Mouse (Mus musculus) neural tube, embryonic 13.5 days (tissue): ENCODE measurements around the gene Oxt. TPM values are rescaled to one million over a fixed set of nuclear protein-coding genes. Genes with fewer than 3 reads are reported as not detected.

Experiments
- ATAC-seq: fragments of 200-750 bp; cut with Nextera tagmentation; 2 replicates; pipeline ENCODE4 v1.8.0; 2017; ENCODE audit warnings: low read depth, mild to moderate bottlenecking, moderate TSS enrichment, moderate library complexity
- H3K27ac ChIP-seq: fragments of 300-500 bp; sonication (generic); replicated peaks from 2 replicates; pipeline ENCODE4 v1.5.1; 2015; ENCODE audit warnings: moderate library complexity, mild to moderate bottlenecking, inconsistent platforms
- H3K27me3 ChIP-seq: fragments of 300-500 bp; sonication (generic); 2 replicates; pipeline ENCODE4 v1.6.1; 2015; ENCODE audit warnings: mild to moderate bottlenecking, inconsistent platforms
- H3K36me3 ChIP-seq: fragments of 300-500 bp; sonication (generic); 2 replicates; pipeline ENCODE4 v1.6.1; 2015; ENCODE audit warnings: mild to moderate bottlenecking, inconsistent platforms
- H3K4me1 ChIP-seq: fragments of 300-500 bp; sonication (generic); replicated peaks from 2 replicates; pipeline ENCODE4 v1.6.1; 2015; ENCODE audit warnings: inconsistent platforms
- H3K4me2 ChIP-seq: fragments of 300-500 bp; sonication (generic); 2 replicates; pipeline ENCODE4 v1.6.1; 2015; ENCODE audit warnings: inconsistent platforms, mild to moderate bottlenecking, moderate library complexity
- H3K4me3 ChIP-seq: fragments of 300-500 bp; sonication (generic); 2 replicates; pipeline ENCODE4 v1.5.1; 2015; ENCODE audit warnings: mild to moderate bottlenecking, inconsistent platforms
- H3K9ac ChIP-seq: fragments of 300-500 bp; sonication (generic); 2 replicates; pipeline ENCODE4 v1.6.1; 2015; ENCODE audit warnings: moderate library complexity, mild to moderate bottlenecking, inconsistent platforms
- H3K9me3 ChIP-seq: fragments of 300-500 bp; sonication (generic); 2 replicates; pipeline ENCODE4 v1.6.1; 2016; ENCODE audit warnings: inconsistent platforms
- WGBS: fragments of 180-500 bp; shearing (Covaris S2); methylation state at CpG from one replicate; pipeline ENCODE4 v1.1.7; 2015; 5-methylcytosine and 5-hydroxymethylcytosine counted together
- polyA plus RNA-seq: library from polyadenylated mRNA; unstranded; fragments of >200 nt; fragmentation: Nextera tagmentation; extraction: Ambion mirVana; gene quantifications from 2 replicates; pipeline ENCODE4 v1.2.1, GENCODE M21; 2015

Gene Oxt
- polyA plus RNA-seq = not detected in 2 replicates

DNA sequence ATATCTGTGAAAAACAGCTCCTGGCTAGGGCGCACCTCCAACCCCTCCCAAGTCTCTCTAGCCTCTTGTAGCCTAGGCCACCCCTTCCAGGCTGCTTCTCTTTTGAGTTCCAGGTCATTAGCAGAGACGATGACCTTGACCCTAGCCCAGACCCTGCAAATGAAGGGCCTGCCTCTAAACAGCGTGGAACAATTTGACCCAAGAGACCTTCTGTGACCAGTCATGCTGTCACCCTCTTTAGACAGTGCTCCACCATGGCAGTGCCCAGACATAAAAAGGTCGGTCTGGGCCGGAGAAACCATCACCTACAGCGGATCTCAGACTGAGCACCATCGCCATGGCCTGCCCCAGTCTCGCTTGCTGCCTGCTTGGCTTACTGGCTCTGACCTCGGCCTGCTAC lies at the start of gene Oxt:
Gene Oxt (plus strand): TSS at position 301 of the 400 bp plus-strand sequence.
- H3K4me1 ChIP-seq = peaks cover 26% of the 10 kb centered on the region
- no peak for ATAC-seq
- peaks cover 69% of the 10 kb centered on the region for H3K27me3 ChIP-seq
- no peaks in the 10 kb centered on the region for H3K9me3 ChIP-seq
- 39% methylated on average over 9 of the region's 9 CpGs for WGBS
- peak within 1 kb of the TSS; percentile 53 for H3K4me2 ChIP-seq
- H3K4me3 ChIP-seq = peak within 1 kb of the TSS; percentile 27
- H3K9ac ChIP-seq = peak within 1 kb of the TSS; percentile 54
- H3K27ac ChIP-seq = no peak within 1 kb of the TSS
- no peaks in the 10 kb centered on the region for H3K36me3 ChIP-seq

DNA sequence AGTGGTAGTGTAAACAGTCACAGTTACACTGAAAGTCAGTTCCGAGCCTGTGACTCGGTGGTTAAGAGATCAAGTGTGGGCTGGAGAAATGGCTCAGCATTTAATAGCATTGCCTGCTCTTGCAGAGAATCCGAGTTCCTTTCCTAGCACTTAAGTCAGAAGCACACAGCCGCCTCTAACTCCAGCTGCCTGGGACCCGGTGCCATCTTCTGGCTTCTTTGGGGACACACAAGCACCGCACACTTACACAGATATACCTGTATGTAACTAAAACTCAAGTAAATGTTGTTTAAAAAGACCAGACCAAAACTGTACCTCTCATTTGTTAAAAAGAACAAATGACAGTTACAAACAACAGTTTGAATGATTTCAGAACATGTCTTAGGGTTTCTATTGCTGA lies 47.5 kb upstream of the Oxt start:
- H3K27ac ChIP-seq = no peak overlapping the region
- peaks cover 59% of the 10 kb centered on the region for H3K36me3 ChIP-seq
- H3K9me3 ChIP-seq = no peaks in the 10 kb centered on the region
- no peak overlapping the region for H3K4me2 ChIP-seq
- no peak overlapping the region for H3K4me3 ChIP-seq
- no peak for ATAC-seq
- H3K27me3 ChIP-seq = no peaks in the 10 kb centered on the region
- WGBS = 87% methylated on average over 6 of the region's 6 CpGs
- H3K4me1 ChIP-seq = no peaks in the 10 kb centered on the region
- H3K9ac ChIP-seq = no peak overlapping the region

DNA sequence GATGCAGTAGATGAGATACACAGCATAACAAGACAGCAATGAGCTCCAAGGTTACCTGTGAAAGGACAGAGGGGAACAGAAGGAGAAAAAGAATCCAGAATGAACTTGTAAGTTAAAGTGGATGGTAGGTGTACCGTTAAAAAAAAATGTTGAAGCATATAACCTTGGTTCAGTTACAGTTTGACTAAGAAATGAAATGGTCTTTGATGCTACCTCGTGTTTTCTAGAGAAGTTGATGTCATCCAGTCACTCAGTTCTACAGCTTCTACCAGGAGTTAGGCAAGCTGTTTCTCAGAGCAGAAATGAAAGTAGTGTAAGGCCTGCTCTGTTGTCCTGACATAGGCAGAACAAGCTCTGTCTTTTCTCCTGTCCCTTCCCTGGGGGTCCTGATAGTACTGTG lies 46.7 kb upstream of the Oxt start:
- Histone ChIP-seq H3K4me2 (no peak overlapping the region), H3K4me1 (no peaks in the 10 kb centered on the region), H3K4me3 (no peak overlapping the region), H3K36me3 (peaks cover 59% of the 10 kb centered on the region), H3K9ac (no peak overlapping the region), H3K27me3 (no peaks in the 10 kb centered on the region), H3K9me3 (no peaks in the 10 kb centered on the region), H3K27ac (no peak overlapping the region)
- 94% methylated on average over 2 of the region's 2 CpGs for WGBS
- ATAC-seq = no peak

DNA sequence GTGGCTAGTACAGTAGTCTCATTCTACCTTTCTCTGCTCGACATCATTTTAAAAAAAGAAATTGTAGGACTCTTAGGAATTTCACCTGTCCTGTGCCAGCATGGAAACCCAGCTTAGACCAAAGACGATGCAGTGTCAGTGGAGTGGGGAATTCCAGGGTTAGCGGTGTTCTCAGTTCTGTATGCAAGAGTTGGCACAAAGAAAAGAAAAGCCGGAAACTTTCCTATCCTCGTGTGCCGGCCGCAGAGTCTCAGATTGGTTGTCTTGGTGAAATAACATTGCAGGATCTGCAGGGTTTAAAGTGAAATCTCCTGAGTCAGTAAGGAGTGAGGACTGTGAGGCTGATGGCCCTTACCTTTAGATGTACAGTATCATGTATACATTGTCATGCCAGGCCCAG lies 46.0 kb upstream of the Oxt start:
- Histone ChIP-seq H3K4me3 (no peak overlapping the region), H3K27ac (no peak overlapping the region), H3K27me3 (no peaks in the 10 kb centered on the region), H3K9ac (no peak overlapping the region), H3K36me3 (peaks cover 62% of the 10 kb centered on the region), H3K4me1 (no peaks in the 10 kb centered on the region), H3K9me3 (no peaks in the 10 kb centered on the region), H3K4me2 (no peak overlapping the region)
- WGBS = 86% methylated on average over 7 of the region's 7 CpGs
- no peak for ATAC-seq

DNA sequence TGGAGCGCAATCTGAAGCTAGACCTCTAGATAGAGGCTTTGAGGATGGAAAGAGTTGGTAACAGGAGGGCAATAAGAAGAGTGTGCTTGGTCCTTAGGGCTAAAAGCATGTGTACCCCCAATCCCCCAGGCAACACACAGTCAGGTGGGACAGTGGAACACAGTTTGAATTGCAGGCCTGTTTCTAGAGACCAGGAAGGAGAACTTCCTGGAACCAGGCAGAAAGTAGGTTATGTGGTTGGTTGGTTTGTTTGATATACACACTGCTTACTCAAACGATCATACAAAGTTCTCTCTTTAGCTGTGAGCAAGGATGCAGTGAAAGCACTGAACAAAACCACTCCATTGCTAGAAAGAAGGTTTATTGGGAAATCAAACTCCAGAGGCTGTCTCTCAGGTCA lies 43.8 kb upstream of the Oxt start:
- H3K4me1 ChIP-seq = no peaks in the 10 kb centered on the region
- H3K27me3 ChIP-seq = no peaks in the 10 kb centered on the region
- no peak overlapping the region for H3K4me2 ChIP-seq
- no peak overlapping the region for H3K27ac ChIP-seq
- WGBS = 94% methylated on average over 2 of the region's 2 CpGs
- ATAC-seq = no peak
- peaks cover 80% of the 10 kb centered on the region for H3K36me3 ChIP-seq
- H3K4me3 ChIP-seq = no peak overlapping the region
- H3K9ac ChIP-seq = no peak overlapping the region
- no peaks in the 10 kb centered on the region for H3K9me3 ChIP-seq

DNA sequence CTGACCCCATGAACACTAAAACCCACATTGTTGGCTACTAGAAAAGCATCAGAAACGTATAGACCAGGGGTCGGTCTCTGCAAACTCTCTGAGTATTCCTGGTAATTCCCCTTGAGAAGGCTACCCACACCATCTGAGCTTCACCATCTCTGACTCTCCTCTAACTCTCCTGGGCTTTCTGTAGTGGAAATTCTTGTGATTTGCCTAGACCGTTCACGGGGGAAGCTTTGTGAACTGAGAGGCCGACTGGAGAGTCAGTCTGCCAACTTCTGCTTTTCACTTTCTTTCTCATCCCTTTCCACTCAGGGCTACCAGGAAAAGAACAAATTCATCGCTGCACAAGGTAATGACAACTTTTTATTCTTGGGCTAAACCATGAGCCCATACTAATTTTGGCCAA lies 41.0 kb upstream of the Oxt start:
- no peak overlapping the region for H3K9ac ChIP-seq
- no peak for ATAC-seq
- H3K36me3 ChIP-seq = peaks cover 90% of the 10 kb centered on the region
- no peak overlapping the region for H3K4me2 ChIP-seq
- H3K4me3 ChIP-seq = no peak overlapping the region
- H3K4me1 ChIP-seq = no peaks in the 10 kb centered on the region
- H3K9me3 ChIP-seq = no peaks in the 10 kb centered on the region
- no peak overlapping the region for H3K27ac ChIP-seq
- 93% methylated on average over 6 of the region's 6 CpGs for WGBS
- no peaks in the 10 kb centered on the region for H3K27me3 ChIP-seq

DNA sequence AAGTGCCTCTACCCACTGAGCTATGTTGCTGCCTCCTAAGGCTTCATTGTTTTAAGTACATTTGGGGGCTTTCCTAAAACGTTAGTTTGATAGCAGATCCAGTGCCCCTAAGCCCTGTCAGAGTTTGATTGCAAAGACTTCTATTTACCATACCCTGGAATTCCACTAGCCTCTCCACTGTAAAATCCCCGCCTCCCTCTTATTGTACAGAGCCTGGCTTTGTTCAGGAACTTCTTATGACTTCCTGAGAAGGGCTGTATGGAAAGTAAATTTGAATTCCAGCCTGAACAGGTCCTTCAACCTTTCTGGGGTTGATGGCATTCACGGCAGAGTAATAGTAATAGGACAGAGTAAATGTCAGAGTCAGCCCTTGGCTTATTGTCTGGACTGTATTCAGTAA lies 39.1 kb upstream of the Oxt start:
- no peaks in the 10 kb centered on the region for H3K27me3 ChIP-seq
- no peak overlapping the region for H3K27ac ChIP-seq
- no peak for ATAC-seq
- peaks cover 95% of the 10 kb centered on the region for H3K36me3 ChIP-seq
- 85% methylated on average over 3 of the region's 3 CpGs for WGBS
- H3K4me3 ChIP-seq = no peak overlapping the region
- no peaks in the 10 kb centered on the region for H3K9me3 ChIP-seq
- no peaks in the 10 kb centered on the region for H3K4me1 ChIP-seq
- H3K4me2 ChIP-seq = no peak overlapping the region
- H3K9ac ChIP-seq = no peak overlapping the region

DNA sequence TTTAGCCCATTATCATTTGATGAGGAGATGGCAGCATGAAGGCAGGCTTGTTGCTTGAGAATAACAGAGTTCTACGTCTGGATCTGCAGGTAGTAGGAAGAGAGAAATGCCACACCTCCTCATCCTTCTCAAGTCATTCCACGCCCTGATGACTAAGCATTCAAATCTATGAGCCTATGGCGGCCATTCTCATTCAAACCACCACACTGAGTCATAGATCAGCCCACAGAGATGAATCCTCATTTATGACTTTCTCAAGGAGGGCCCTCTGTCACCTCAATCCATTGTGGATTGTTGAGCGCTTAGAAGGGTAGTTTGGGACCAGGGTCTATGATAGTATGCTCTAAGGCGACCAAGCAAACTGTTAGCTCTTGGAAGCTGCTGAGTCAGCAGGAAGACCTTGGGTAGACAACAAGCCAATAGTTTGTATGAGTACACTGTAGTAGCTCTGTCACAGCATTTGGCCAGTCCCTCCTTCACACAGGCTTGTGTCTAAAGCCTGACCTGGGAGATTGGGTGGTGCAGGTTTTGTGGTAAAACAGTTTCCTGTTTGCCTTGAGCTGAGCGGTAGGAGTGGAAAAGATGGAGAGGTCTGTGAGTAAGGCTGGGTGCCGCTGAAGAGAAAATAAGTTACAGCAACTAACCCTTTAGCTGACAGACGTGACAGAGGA lies 37.0 kb upstream of the Oxt start:
- Histone ChIP-seq H3K27ac (no peak overlapping the region), H3K4me3 (no peak overlapping the region), H3K4me2 (no peak overlapping the region), H3K36me3 (peaks cover 96% of the 10 kb centered on the region), H3K9me3 (no peaks in the 10 kb centered on the region), H3K9ac (no peak overlapping the region), H3K4me1 (no peaks in the 10 kb centered on the region), H3K27me3 (no peaks in the 10 kb centered on the region)
- 92% methylated on average over 8 of the region's 8 CpGs for WGBS
- ATAC-seq = no peak

DNA sequence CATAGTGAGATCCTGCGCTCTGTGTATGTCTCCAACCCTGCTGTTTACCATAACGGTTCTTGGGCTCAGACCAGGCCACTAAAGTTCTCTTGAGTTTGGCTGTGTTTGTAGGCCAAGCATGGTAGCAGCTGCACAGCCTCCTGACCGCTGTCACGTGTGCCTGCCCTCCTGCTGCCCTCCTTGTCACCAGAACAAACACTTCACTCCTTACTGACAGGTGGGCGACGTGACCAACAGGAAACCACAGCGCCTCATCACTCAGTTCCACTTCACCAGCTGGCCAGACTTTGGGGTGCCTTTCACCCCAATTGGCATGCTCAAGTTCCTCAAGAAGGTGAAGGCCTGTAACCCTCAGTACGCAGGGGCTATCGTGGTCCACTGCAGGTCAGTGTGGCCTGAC lies 35.7 kb upstream of the Oxt start:
- no peak overlapping the region for H3K4me2 ChIP-seq
- H3K36me3 ChIP-seq = peaks cover 96% of the 10 kb centered on the region
- 92% methylated on average over 9 of the region's 9 CpGs for WGBS
- H3K27me3 ChIP-seq = no peaks in the 10 kb centered on the region
- no peak for ATAC-seq
- no peak overlapping the region for H3K4me3 ChIP-seq
- H3K9ac ChIP-seq = no peak overlapping the region
- H3K27ac ChIP-seq = no peak overlapping the region
- H3K4me1 ChIP-seq = no peaks in the 10 kb centered on the region
- no peaks in the 10 kb centered on the region for H3K9me3 ChIP-seq

DNA sequence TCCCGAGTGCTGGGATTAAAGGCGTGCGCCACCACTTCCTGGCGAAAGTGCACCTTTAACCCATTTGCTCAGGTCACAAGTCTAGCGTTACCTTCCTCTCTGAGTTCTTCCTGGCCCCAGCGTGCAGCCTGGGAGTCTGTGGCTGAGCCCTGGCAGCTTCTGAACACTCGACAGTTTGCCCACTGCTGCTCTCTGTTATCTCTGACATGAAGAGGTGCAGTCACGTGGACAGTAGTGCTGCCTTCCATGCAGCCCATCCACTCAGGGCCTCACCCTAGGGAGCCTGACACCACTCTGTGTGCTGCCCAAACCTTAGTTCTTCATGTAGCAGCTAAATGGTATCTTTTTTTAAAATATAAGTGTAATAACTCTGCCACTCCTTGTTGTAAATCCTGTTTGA lies 29.0 kb upstream of the Oxt start:
- Histone ChIP-seq H3K4me3 (no peak overlapping the region), H3K27me3 (no peaks in the 10 kb centered on the region), H3K27ac (no peak overlapping the region), H3K9ac (no peak overlapping the region), H3K4me1 (no peaks in the 10 kb centered on the region), H3K36me3 (peaks cover 98% of the 10 kb centered on the region), H3K9me3 (no peaks in the 10 kb centered on the region), H3K4me2 (no peak overlapping the region)
- no peak for ATAC-seq
- 92% methylated on average over 8 of the region's 8 CpGs for WGBS

DNA sequence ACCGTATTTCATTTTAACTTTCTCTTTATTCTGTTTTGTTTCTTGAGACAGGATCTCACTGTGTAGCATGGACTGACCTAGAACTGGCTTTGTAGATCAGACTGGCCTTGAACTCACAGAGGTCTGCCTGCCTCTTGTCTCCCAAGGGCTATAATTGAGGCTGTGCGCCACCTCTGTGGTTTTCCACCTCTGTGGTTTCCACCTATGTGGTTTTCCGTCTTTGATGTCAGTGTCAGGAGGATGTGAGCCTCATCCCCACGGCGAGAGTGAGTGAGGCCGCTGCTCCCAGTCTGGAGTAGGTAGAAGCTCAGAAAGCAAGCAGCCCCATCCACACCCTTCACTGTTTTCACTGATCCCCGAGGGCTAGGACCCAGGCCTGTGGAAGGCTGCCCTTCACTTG lies 21.1 kb upstream of the Oxt start:
- no peaks in the 10 kb centered on the region for H3K4me1 ChIP-seq
- no peaks in the 10 kb centered on the region for H3K9me3 ChIP-seq
- H3K9ac ChIP-seq = no peak overlapping the region
- no peaks in the 10 kb centered on the region for H3K27me3 ChIP-seq
- H3K36me3 ChIP-seq = peaks cover 86% of the 10 kb centered on the region
- H3K4me3 ChIP-seq = no peak overlapping the region
- no peak overlapping the region for H3K27ac ChIP-seq
- no peak overlapping the region for H3K4me2 ChIP-seq
- WGBS = 89% methylated on average over 7 of the region's 7 CpGs
- ATAC-seq = no peak

DNA sequence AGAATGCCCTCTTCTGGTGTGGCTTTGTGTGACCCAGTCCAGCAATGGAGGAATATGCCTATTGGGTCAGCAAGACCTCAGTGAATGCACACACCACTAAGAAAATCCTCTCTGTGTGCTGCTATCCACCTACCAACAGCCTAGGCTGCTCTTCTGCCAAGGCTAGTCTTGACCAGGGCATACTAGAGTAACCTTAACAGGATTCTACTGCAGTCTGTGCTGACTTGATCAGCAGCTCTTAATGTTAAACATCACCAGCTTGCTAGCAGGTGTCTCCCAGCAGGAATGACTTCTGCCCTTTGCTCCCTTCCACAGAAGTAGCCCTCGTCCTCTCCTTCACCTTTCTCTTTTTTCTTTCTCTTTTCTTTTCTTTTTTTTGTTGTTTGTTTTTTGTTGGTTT lies 19.7 kb upstream of the Oxt start:
- H3K4me2 ChIP-seq = no peak overlapping the region
- peaks cover 71% of the 10 kb centered on the region for H3K36me3 ChIP-seq
- no peaks in the 10 kb centered on the region for H3K4me1 ChIP-seq
- ATAC-seq = no peak
- no peak overlapping the region for H3K9ac ChIP-seq
- H3K9me3 ChIP-seq = no peaks in the 10 kb centered on the region
- H3K27me3 ChIP-seq = no peaks in the 10 kb centered on the region
- no peak overlapping the region for H3K4me3 ChIP-seq
- 91% methylated on average over 1 of the region's 1 CpGs for WGBS
- H3K27ac ChIP-seq = no peak overlapping the region

DNA sequence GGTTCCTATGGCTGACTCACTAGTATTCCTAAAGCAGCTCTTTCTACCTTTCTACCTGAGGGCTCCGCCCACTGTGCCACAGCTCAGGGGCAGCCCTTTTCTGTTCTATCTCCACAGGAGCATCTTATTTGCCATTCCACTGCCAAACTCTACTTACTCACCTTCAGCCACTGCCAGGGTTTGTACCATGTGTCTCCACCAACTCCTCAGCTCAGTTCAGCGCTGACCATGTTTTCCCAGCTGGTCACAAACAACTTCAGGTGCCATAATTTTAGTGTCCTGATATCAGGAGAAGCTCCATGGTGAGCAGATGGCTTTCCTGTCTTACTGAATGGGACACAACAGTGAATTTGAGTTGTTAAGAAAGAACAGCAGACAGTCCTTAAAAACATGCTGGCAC lies 18.5 kb upstream of the Oxt start:
- no peak overlapping the region for H3K27ac ChIP-seq
- peaks cover 59% of the 10 kb centered on the region for H3K36me3 ChIP-seq
- no peaks in the 10 kb centered on the region for H3K27me3 ChIP-seq
- WGBS = 99% methylated on average over 2 of the region's 2 CpGs
- no peak overlapping the region for H3K9ac ChIP-seq
- H3K4me2 ChIP-seq = no peak overlapping the region
- H3K9me3 ChIP-seq = no peaks in the 10 kb centered on the region
- ATAC-seq = no peak
- no peak overlapping the region for H3K4me3 ChIP-seq
- H3K4me1 ChIP-seq = no peaks in the 10 kb centered on the region
